ENCODE assay signal across 23 mouse cellular contexts in the genomic region with DNA sequence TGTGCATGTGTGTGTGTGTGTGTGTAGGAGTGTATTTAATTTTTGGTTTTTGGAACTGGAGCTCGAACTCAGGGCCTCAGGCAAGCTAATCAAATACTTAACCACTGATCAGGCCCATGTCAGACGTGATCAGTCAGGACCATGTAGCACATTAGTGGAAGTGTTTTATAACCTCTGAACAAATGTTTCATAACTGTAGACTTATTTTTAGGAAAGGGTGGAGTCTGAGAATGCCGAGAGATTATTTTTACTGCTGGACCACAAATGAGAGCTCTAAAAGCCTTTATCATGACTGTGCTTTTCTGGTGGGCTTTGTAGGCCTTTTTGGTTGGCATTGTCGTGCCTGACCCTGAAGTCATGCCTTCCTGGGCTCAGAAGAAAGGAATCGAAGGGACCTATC. TPM values are rescaled to one million over a fixed set of nuclear protein-coding genes. Genes with fewer than 3 reads are reported as not detected.
"Had no signal": no experiment of that assay in that cellular context is flagged by ENCODE, and none has a peak within 500 bp of the region (broad histone marks: within the 10 kb centered on the region; RNA-seq: fewer than 3 reads in every experiment).

No protein-coding gene starts in this region.

- H3K36me3 ChIP-seq: limb, embryonic 10.5 days; liver, embryonic 15.5 days; stomach, embryonic 15.5 days had no signal

- H3K4me1 ChIP-seq: liver, embryonic 15.5 days; stomach, embryonic 15.5 days had no signal

- H3K4me3 ChIP-seq: limb, embryonic 10.5 days; liver, embryonic 15.5 days; neural tube, embryonic 13.5 days; stomach, embryonic 15.5 days had no signal

- H3K9ac ChIP-seq: liver, embryonic 15.5 days; stomach, embryonic 15.5 days had no signal

- H3K27me3 ChIP-seq: liver, embryonic 15.5 days; neural tube, embryonic 13.5 days; stomach, embryonic 15.5 days had no signal

- H3K4me2 ChIP-seq: liver, embryonic 11.5 days; liver, embryonic 15.5 days; neural tube, embryonic 13.5 days; stomach, embryonic 15.5 days had no signal

- H3K9me3 ChIP-seq: limb, embryonic 10.5 days; liver, embryonic 15.5 days; neural tube, embryonic 13.5 days; stomach, embryonic 15.5 days had no signal

- ATAC-seq: intestine, postnatal 0 days; lung, postnatal 0 days had no signal

- DNase-seq: kidney, adult 8-10 months; kidney, postnatal 25 days; lung, adult 2 months; lung, postnatal 36 days; retina, postnatal 1 day; right cerebral cortex, postnatal 4 days; thymus, adult 2 months; thymus, postnatal 25 days had no signal

- H3K27ac ChIP-seq: limb, embryonic 10.5 days; liver, embryonic 15.5 days; stomach, embryonic 15.5 days had no signal

RNA-seq across cellular contexts. Expression of gene Meikin, which starts 18.7 kb away (rescaled TPM):
- total RNA-seq: layer of hippocampus, postnatal 10 days; left cerebral cortex, postnatal 14 days; megakaryocyte progenitor cell, adult 5-6 weeks; midbrain, postnatal 0 days had no signal
- polyA plus RNA-seq: intestine, postnatal 0 days; kidney, embryonic 16.5 days; limb, embryonic 10.5 days; limb, embryonic 14.5 days; liver, embryonic 11.5 days; liver, embryonic 15.5 days; lung, adult 2 months; lung, postnatal 0 days; midbrain, postnatal 0 days; neural tube, embryonic 13.5 days; spleen, adult 2 months; stomach, embryonic 15.5 days; thymus, adult 2 months; urinary bladder, adult 2 months had no signal
